Mouse (Mus musculus) common myeloid progenitor, adult 5-6 weeks (primary cell): ENCODE data around the gene Rara. TPM values are rescaled to one million over a fixed set of nuclear protein-coding genes. Genes with fewer than 3 reads are reported as not detected.

ENCODE experiments used
- ATAC-seq: replicated peaks from 2 replicates; pipeline ENCODE4 v1.8.0; 2016; ENCODE audit warnings: low read depth, mild to moderate bottlenecking, moderate TSS enrichment, inconsistent platforms; ENCODE audit not compliant: poor library complexity, severe bottlenecking
- total RNA-seq: library from RNA; stranded (forward); fragments of 200-1000, 187-1606 nt; gene quantifications from 2 replicates; pipeline ENCODE4 v1.2.3, GENCODE M21; 2017

Gene Rara
- total RNA-seq, 1 experiment from 2014 or later: 5.6 TPM

DNA sequence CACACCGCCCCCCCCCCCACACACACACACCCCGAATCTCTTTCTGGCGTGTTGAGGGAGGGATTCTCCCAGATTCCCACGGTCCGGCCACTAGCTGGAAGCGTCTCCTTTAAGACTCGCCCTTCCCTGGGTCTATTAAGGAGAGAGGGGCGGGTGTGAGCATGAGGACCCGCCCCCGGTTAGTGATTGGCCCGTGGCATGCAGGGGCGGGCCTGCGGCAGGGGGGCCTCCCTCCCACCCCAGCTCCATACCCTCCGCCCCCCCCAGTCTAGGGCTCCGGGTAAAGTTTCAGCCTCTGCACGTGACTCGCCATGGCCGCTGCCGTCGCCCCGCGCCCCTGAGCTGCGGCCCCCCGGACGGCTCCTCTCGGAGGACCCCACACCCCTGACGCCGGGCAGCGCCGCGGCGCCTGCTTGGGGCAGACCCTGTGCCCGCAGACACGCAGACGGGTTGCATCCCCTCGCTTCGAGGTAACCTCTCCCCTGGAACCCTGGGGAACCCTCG, 9.8 kb downstream of the Rara start:
- ATAC-seq: peak; percentile 46

- ATAC-seq: no peak
These were observed 10.5 kb downstream of the Rara start for GRCm38 (mm10) chr11:98937914-98938694.

DNA sequence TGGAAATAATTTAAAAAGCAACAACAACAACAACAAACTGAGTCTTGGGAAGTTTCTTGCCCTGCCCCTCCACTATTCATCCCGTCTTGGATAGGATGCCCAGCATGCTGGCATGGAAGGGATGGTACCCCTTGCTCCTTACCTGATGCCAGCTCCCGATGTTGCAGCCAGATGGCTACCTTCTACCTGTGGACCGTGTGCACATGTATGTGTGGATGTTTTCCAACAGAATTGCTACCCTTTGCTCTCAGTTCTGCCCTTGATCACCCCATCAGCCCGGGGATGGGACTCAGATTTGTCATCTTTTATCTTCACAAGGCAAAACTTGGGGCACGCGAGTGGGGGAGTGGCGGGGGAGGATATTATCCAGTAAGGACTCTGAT, 11.1 kb downstream of the Rara start:
- no peak for ATAC-seq

- ATAC-seq: no peak
These were observed 11.7 kb downstream of the Rara start for GRCm38 (mm10) chr11:98939084-98939952.

GRCm38 (mm10) chr11:98939953-98940641, 12.5 kb downstream of the Rara start:
- ATAC-seq: no peak

DNA sequence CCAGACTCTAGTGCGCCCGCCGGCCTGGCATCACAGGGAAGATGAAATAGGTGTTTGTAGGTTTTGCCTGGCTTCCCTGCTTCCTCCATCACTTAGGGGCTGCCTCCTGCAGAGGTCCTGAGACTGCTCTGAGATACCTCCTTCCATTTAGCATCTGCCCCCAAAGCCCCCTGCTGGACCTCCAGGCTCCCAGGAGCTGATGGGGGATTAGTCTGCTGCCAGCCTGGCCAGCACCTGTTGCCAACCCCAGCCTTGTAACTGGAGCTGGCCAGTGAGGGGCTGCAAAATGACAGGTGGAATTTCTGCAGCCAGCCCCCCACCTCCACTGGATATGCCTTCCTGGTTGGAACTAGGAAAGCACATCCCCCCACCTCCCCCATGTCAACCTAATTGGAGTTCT, 13.2 kb downstream of the Rara start:
- no peak for ATAC-seq

DNA sequence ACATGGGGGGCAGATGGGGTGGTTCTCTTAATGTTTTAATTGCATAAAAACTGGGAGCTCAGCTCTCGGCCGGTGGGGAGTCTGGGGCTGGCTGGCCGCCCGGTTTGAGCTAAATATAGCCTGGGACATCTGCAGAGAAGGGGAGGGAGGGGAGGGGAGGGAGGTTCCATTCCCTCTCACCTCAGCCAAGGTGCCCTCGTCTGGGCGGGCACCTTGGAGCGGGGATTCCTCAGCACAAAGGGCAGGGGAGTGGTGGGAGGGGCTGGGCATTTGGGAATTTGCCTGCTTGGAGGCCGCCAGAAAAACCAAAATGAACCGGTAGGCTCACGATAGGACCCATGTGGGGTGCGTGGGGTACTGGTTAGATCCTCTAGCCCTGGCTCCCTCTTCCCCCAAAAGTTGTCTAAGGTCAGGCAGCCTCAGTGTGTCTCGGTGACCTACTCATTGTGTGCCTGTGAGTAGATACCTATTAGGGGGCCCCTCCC, 13.8 kb downstream of the Rara start:
- ATAC-seq: no peak

DNA sequence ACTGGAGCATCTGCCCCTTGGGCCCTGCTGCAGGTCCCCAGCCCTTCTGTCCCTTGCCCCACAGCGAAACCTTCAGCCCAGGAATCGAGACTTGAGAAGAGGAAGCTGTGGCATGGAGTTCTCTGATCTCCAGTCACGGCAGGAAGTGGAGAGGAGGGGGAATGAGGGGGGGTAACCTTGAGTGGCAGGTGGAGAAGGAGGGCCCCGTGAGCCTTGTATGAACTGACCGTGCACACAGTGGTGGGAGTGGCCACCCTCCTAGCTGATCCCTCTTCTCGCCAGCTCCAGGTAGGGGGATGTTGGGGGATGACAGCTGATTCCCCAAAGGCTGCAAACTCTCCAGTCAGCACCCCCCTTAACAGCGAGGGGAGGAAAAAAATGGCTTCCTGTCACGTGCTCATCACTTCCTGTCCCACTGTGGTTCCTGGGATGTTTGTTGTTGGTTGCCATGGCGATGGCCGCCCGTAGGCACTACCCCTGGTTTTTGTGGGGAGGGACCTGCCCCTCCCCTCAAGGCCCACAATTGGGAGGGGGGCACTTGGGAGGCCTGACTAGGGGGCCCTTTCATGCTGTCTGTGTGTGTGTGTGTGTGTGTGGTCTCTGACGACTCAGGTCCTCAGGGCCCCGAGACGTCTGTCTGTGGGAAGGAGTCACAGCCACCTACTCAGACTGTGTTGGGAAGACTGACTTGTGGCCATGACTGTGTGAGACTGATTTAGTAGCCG, 14.4 kb downstream of the Rara start:
- ATAC-seq: peak; percentile 61

DNA sequence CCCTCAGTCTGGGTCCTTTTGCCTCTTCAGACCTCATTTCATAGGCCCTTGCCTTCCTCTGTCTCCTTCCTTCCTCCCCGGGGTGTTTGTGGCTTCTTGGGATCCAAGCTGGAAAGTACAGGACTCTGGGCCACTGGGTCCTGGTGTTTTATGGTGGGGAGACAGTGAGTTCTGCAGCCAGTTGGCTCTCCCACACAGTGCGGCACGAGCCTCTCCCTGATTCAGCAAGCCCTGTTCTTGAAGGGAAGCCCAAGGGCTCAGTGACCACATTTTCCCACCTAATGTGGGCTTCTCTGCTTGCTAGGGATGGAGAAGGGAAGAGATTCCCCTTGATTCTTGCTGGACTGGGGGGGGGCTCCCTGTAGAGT, 14.9 kb downstream of the Rara start:
- ATAC-seq: no peak

DNA sequence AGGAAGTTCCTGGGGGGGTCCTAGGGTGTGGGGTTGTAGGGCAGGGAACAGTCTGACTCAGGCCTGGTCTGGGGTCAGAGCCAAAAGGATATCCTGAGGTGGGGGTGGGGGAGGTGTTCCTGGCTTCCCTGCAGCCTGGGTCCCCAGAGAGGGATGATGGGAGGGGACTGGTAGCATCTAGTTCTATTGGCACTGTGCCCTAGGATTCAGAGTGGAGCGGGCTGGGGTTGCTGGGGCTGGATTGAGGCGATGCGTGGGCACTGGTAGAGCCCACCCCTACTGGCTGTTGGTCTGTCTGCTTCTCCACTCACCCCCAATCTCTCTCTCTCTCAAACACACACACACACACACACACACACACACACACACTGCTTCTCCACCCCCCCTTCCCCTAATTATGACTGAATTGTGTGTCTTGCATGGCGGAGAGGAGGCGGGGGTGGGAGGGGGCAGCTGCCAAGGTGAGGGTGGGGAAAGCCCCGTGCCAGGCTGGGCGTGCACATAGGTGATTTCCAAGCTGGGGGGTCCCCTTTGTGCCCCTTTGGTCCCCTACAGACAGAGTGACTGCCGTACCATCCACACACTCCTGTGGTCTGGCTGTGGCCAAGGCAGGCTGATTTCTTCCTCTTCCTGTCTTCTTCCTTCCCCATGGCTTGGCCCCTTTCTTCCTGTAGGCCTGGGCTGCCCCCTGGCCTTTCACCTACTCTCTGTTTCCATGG, 15.5 kb downstream of the Rara start:
- ATAC-seq: 0 out of 2 replicates have a peak, but pooled peaks have one; percentile 3

DNA sequence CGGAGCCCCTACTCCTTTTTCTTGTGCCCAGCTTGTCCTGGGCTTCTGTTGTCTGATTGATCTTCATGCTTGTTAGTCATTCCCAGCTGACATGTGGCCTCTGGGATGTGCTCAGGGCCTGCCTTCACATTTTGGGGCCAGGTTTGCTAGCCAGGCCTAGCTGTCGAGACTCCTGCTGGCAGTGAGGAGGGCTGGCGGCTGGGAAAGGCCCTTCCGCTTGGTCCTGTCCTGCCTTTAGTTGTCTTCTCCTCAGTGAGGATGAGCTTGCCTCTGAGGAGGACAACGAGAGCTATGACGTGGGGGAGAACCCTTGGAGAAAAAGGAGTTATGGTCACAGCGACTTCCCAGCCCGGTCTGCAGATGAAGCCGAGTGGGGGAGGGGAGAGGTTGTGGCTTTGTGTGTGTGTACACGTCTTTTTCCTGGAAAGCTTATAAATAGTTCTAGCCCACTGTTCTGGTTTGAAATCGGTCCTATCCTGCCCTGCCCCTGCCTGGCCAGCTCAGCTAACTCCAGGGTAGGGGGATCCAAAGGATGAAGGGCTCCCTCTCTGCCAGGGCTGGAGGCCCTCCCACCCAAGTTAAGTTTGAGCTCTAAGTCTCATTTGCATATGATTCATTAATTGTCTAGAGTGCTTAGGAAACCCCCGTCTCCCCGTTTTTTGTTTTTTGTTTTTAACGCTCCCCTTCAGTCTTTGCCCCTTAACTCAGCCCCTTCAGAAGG, 16.3 kb downstream of the Rara start:
- ATAC-seq: no peak

DNA sequence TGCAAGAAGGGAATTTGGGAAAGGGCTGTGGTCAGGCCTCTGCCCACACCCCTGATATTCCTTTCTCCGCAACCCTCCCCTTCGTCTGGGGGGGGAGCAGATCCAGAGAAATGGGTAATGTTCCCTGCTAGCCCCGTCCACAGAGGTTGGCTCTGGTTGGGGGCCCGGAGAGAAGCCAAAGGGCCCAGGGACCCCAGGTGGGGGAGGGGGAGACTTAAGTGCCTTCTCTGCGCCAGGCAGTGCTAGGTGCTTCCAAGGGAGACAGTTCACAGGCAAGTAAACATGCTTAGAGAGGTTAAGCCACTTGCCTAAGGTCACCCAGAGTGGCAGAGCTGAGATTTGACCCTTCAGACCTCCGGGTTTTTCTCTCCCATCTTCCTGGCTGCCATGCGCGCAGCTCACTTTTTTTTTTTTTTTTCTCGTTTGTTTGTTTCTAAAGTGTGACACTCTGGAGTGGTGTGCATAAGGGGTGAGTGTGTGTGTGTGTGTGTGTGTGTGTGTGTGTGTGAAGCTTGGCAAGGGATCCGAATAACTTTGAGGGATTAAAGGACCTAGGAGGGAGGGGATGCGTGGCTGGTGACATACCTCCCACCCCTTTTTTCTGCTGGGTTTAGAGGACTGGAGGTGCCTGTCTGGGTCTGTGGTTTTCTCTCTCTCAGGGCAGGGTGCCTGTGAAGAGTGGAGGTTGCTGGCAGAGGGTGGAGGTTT, 17.4 kb downstream of the Rara start:
- ATAC-seq: no peak

GRCm38 (mm10) chr11:98945605-98945977, 18.0 kb downstream of the Rara start:
- ATAC-seq: no peak

DNA sequence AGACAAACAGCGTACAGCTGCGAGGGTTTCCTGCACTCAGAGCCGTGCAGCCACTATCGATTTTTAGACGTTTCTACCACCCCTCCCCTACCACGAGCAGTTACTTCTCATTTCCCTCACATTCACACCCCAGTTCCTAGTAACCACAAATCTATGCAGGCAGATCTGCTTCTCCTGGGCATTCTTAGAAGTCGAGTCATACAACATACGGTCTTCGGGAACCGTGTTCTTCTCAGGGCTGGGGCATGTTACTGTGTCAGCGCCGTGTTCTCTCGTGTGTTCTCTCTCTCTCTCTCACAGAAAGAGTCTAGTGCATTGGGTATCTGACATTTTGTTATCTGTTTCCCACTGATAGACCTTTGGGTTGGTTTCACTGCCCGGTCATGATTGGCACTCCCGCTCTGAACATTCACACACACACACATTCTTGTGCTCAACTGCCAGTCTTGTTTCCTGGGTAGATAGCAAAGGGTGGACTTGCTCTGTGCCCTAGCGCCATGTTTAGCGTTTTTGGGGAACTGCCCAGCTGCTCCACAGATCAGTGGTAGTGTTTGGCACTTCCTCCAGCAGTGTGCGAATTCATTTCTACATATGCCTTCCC, 20.5 kb downstream of the Rara start:
- peak; percentile 50 for ATAC-seq

GRCm38 (mm10) chr11:98949242-98949957, 21.8 kb downstream of the Rara start:
- ATAC-seq: peak; percentile 16; the same call in 1 of the 2 replicates

DNA sequence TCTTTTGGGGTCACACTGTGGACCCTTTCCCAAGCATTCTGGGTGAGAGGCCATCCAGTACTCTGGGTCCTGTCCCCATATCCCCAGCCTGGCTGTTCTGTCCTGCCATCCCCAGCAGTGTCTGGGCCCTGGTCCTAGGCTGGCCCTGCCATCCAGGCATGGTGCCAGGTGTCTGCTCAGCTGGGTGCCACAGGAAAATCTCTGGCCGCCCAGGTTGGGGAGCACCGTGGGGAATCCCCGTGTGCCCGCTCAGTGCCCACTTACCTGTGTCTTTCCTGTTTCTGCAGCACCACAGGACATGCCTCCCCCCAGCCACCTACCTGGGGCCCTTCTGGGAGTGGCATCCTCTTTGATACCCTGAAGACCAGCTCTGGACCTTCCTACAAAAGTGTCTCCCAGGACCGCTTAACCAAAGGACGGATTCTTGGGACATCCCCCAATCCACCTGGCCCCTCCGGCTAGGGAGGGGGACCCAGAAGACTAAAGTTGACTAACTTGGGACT, 22.4 kb downstream of the Rara start:
- no peak for ATAC-seq

DNA sequence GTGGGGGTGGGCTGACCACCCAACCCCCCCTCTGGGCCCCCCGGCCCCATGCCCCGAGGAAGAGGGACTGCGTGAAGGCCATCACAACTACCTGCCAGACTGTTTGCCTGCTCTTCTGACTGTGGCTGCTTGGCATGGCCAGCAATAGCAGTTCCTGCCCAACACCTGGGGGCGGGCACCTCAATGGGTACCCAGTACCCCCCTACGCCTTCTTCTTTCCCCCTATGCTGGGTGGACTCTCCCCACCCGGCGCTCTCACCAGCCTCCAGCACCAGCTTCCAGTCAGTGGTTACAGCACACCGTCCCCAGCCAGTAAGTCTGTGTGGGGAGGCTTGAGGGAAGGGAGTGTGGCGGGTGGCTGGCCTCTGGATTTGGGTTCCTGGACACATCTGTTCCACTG, 22.9 kb downstream of the Rara start:
- ATAC-seq: no peak
